Mouse (Mus musculus): ENCODE measurements around the gene Id2.
A peak's percentile ranks its signal among the peaks of the same experiment; 100 is the strongest.

Id2 gene

GRCm38 (mm10) chr12:25103911-25104310 is 7.0 kb upstream of the Id2 start:
- no peak for DNase-seq

- peak; percentile 61 for DNase-seq
Measured at GRCm38 (mm10) chr12:25101389-25101788, 4.4 kb upstream of the Id2 start.

- DNase-seq: peak; percentile 61
Measured at GRCm38 (mm10) chr12:25100411-25101217, 3.7 kb upstream of the Id2 start.

- peak; percentile 49 for DNase-seq
Measured at GRCm38 (mm10) chr12:25099563-25100408, 2.8 kb upstream of the Id2 start.

GRCm38 (mm10) chr12:25099313-25099562 is 2.3 kb upstream of the Id2 start:
- peak; percentile 63 for DNase-seq

GRCm38 (mm10) chr12:25098561-25099312 is 1.8 kb upstream of the Id2 start:
- peak; percentile 97 for DNase-seq

- DNase-seq: no peak
Measured at GRCm38 (mm10) chr12:25098161-25098550, 1.2 kb upstream of the Id2 start.

GRCm38 (mm10) chr12:25097210-25098160 is 545 bp upstream of the Id2 start:
- peak; percentile 92 for DNase-seq

- DNase-seq: peak; percentile 64
Measured at GRCm38 (mm10) chr12:25096640-25097051, 294 bp downstream of the Id2 start.

- DNase-seq: peak; percentile 99
Measured at GRCm38 (mm10) chr12:25095974-25096639, 833 bp downstream of the Id2 start.

- no peak for DNase-seq
Measured at GRCm38 (mm10) chr12:25095538-25095937, 1.4 kb downstream of the Id2 start.

- peak; percentile 24 for DNase-seq
Measured at GRCm38 (mm10) chr12:25094621-25095521, 2.1 kb downstream of the Id2 start.

GRCm38 (mm10) chr12:25093241-25093774 is 3.6 kb downstream of the Id2 start:
- DNase-seq: peak; percentile 80

- DNase-seq: peak; percentile 90
Measured at GRCm38 (mm10) chr12:25092751-25093211, 4.2 kb downstream of the Id2 start.

GRCm38 (mm10) chr12:25092027-25092704 is 4.8 kb downstream of the Id2 start:
- DNase-seq: peak; percentile 88

- no peak for DNase-seq
Measured at GRCm38 (mm10) chr12:25089433-25089832, 7.5 kb downstream of the Id2 start.

- DNase-seq: peak; percentile 51
Measured at GRCm38 (mm10) chr12:25086966-25087365, 10.0 kb downstream of the Id2 start.

GRCm38 (mm10) chr12:25083260-25084178 is 13.4 kb downstream of the Id2 start:
- no peak for DNase-seq
